Mouse (Mus musculus): ENCODE results near the gene Pld3. TPM values are rescaled to one million over a fixed set of nuclear protein-coding genes. Genes with fewer than 3 reads are reported as not detected.

Gene Pld3
- polyA plus RNA-seq, 1 experiment from 2014 or later: 57.4 TPM

GRCm38 (mm10) chr7:27592217-27592929 is 39.4 kb upstream of the Pld3 start:
- DNase-seq (peak; percentile 60), ATAC-seq (ENCODE audit: insufficient read depth) (peak; percentile 62)
- no peak for TF ChIP-seq CTCF (IDR thresholded peaks at IDR 0.05; ENCODE audit: low read depth)

GRCm38 (mm10) chr7:27591266-27592216 is 38.5 kb upstream of the Pld3 start, which contains the start of gene Akt2:
Gene Akt2, plus strand, starts transcription at chr7:27591552.
- H3K4me1 ChIP-seq (ENCODE audit: insufficient read depth): peaks cover 10% of the 10 kb centered on the region
- under 1% methylated on average over 54 of the region's 71 CpGs for WGBS
- no peaks in the 10 kb centered on the region for H3K27me3 ChIP-seq (ENCODE audit: insufficient read depth, low read length)
- H3K9ac ChIP-seq: peak within 1 kb of the TSS; percentile 77
- peak within 1 kb of the TSS; percentile 97 for H3K27ac ChIP-seq (ENCODE audit: low read depth)
- peak within 1 kb of the TSS; percentile 79 for H3K4me2 ChIP-seq
- H3K9me3 ChIP-seq (ENCODE audit: low read depth, low read length): no peaks in the 10 kb centered on the region
- peaks cover 4% of the 10 kb centered on the region; the same call in 1 of the 2 replicates for H3K36me3 ChIP-seq (ENCODE audit: insufficient read depth)
- ATAC-seq (ENCODE audit: insufficient read depth) (peak; percentile 95), DNase-seq (peak; percentile 96)
- peak; percentile 8; the same call in 1 of the 2 replicates for TF ChIP-seq CTCF (IDR thresholded peaks at IDR 0.05; ENCODE audit: low read depth)
- H3K4me3 ChIP-seq (ENCODE audit: low read depth, low read length): peak within 1 kb of the TSS; percentile 69

More at GRCm38 (mm10) chr7:27592217-27592929, 39.4 kb upstream of the Pld3 start:
- Histone ChIP-seq H3K4me1 (ENCODE audit: insufficient read depth) (peaks cover 13% of the 10 kb centered on the region), H3K4me3 (ENCODE audit: low read depth, low read length) (peak overlapping the region; percentile 69), H3K27me3 (ENCODE audit: insufficient read depth, low read length) (no peaks in the 10 kb centered on the region), H3K27ac (ENCODE audit: low read depth) (peak overlapping the region; percentile 97), H3K36me3 (ENCODE audit: insufficient read depth) (peaks cover 4% of the 10 kb centered on the region; the same call in 1 of the 2 replicates), H3K9ac (peak overlapping the region; percentile 77), H3K4me2 (peak overlapping the region; percentile 79), H3K9me3 (ENCODE audit: low read depth, low read length) (no peaks in the 10 kb centered on the region)
- WGBS: 1% methylated on average over 17 of the region's 17 CpGs

GRCm38 (mm10) chr7:27590566-27591213 is 37.7 kb upstream of the Pld3 start:
- Histone ChIP-seq H3K27me3 (ENCODE audit: insufficient read depth, low read length) (no peaks in the 10 kb centered on the region), H3K36me3 (ENCODE audit: insufficient read depth) (peaks cover 4% of the 10 kb centered on the region; the same call in 1 of the 2 replicates), H3K4me2 (peak overlapping the region; percentile 79), H3K4me1 (ENCODE audit: insufficient read depth) (peaks cover 8% of the 10 kb centered on the region), H3K4me3 (ENCODE audit: low read depth, low read length) (peak overlapping the region; percentile 69), H3K27ac (ENCODE audit: low read depth) (peak overlapping the region; percentile 89), H3K9ac (peak overlapping the region; percentile 77), H3K9me3 (ENCODE audit: low read depth, low read length) (no peaks in the 10 kb centered on the region)
- WGBS: 46% methylated on average over 4 of the region's 4 CpGs
- DNase-seq (no peak), ATAC-seq (ENCODE audit: insufficient read depth) (no peak)
- TF ChIP-seq CTCF (IDR thresholded peaks at IDR 0.05; ENCODE audit: low read depth): no peak

- WGBS: 90% methylated on average over 4 of the region's 4 CpGs
- Histone ChIP-seq H3K9ac (no peak overlapping the region), H3K27ac (ENCODE audit: low read depth) (no peak overlapping the region), H3K4me1 (ENCODE audit: insufficient read depth) (peaks cover 8% of the 10 kb centered on the region), H3K9me3 (ENCODE audit: low read depth, low read length) (no peaks in the 10 kb centered on the region), H3K4me2 (no peak overlapping the region), H3K36me3 (ENCODE audit: insufficient read depth) (peaks cover 4% of the 10 kb centered on the region; the same call in 1 of the 2 replicates), H3K4me3 (ENCODE audit: low read depth, low read length) (no peak overlapping the region), H3K27me3 (ENCODE audit: insufficient read depth, low read length) (no peaks in the 10 kb centered on the region)
- no peak for TF ChIP-seq CTCF (IDR thresholded peaks at IDR 0.05; ENCODE audit: low read depth)
- no peak for ATAC-seq (ENCODE audit: insufficient read depth)
- no peak for DNase-seq
These were observed 37.1 kb upstream of the Pld3 start for GRCm38 (mm10) chr7:27590088-27590487.

- Histone ChIP-seq H3K27me3 (ENCODE audit: insufficient read depth, low read length) (no peaks in the 10 kb centered on the region), H3K9ac (no peak overlapping the region), H3K4me2 (no peak overlapping the region), H3K4me1 (ENCODE audit: insufficient read depth) (peaks cover 3% of the 10 kb centered on the region; the same call in 1 of the 2 replicates), H3K9me3 (ENCODE audit: low read depth, low read length) (no peaks in the 10 kb centered on the region), H3K27ac (ENCODE audit: low read depth) (no peak overlapping the region), H3K4me3 (ENCODE audit: low read depth, low read length) (no peak overlapping the region), H3K36me3 (ENCODE audit: insufficient read depth) (peaks cover 14% of the 10 kb centered on the region; the same call in 1 of the 2 replicates)
- no peak for ATAC-seq (ENCODE audit: insufficient read depth)
- peak; percentile 11; the same call in 1 of the 2 replicates for TF ChIP-seq CTCF (IDR thresholded peaks at IDR 0.05; ENCODE audit: low read depth)
- DNase-seq: peak; percentile 43
- 83% methylated on average over 2 of the region's 2 CpGs for WGBS
These were observed 34.7 kb upstream of the Pld3 start for GRCm38 (mm10) chr7:27587741-27588140.

GRCm38 (mm10) chr7:27586861-27587260 is 33.8 kb upstream of the Pld3 start:
- ATAC-seq (ENCODE audit: insufficient read depth) (no peak), DNase-seq (no peak)
- no peak for TF ChIP-seq CTCF (IDR thresholded peaks at IDR 0.05; ENCODE audit: low read depth)
- Histone ChIP-seq H3K4me3 (ENCODE audit: low read depth, low read length) (no peak overlapping the region), H3K9ac (no peak overlapping the region), H3K27me3 (ENCODE audit: insufficient read depth, low read length) (no peaks in the 10 kb centered on the region), H3K36me3 (ENCODE audit: insufficient read depth) (peaks cover 23% of the 10 kb centered on the region), H3K27ac (ENCODE audit: low read depth) (no peak overlapping the region), H3K4me2 (no peak overlapping the region), H3K9me3 (ENCODE audit: low read depth, low read length) (no peaks in the 10 kb centered on the region), H3K4me1 (ENCODE audit: insufficient read depth) (no peaks in the 10 kb centered on the region)
- 67% methylated on average over 2 of the region's 2 CpGs for WGBS

Measured in lung, embryonic 14.5 days (tissue).